Mouse (Mus musculus): ENCODE measurements around the gene Atn1.

Gene Atn1

GRCm38 (mm10) chr6:124740888-124741761 lies 15.2 kb downstream of the Atn1 start, which contains the start of gene Grcc10:
Gene Grcc10, minus strand, starts transcription at chr6:124741374.
- peak; percentile 62 for ATAC-seq (ENCODE audit: low TSS enrichment)

GRCm38 (mm10) chr6:124740211-124740887 lies 16.0 kb downstream of the Atn1 start:
- ATAC-seq (ENCODE audit: low TSS enrichment) = peak; percentile 10; the same call in 1 of the 2 replicates

- no peak for ATAC-seq (ENCODE audit: low TSS enrichment)
These were observed 17.0 kb downstream of the Atn1 start for GRCm38 (mm10) chr6:124739231-124739796.

- ATAC-seq (ENCODE audit: low TSS enrichment) = no peak
These were observed 17.8 kb downstream of the Atn1 start, which contains the start of gene Ptpn6 for GRCm38 (mm10) chr6:124738511-124739023. Gene Ptpn6, minus strand, starts transcription at chr6:124738714.

- ATAC-seq (ENCODE audit: low TSS enrichment) = no peak
These were observed 19.3 kb downstream of the Atn1 start for GRCm38 (mm10) chr6:124737040-124737439.

GRCm38 (mm10) chr6:124734417-124734816 lies 21.9 kb downstream of the Atn1 start:
- ATAC-seq (ENCODE audit: low TSS enrichment) = no peak

- 0 out of 2 replicates have a peak, but pooled peaks have one; percentile 32 for ATAC-seq (ENCODE audit: low TSS enrichment)
These were observed 23.6 kb downstream of the Atn1 start for GRCm38 (mm10) chr6:124732476-124733370.

- no peak for ATAC-seq (ENCODE audit: low TSS enrichment)
These were observed 25.3 kb downstream of the Atn1 start for GRCm38 (mm10) chr6:124731038-124731437.

GRCm38 (mm10) chr6:124729850-124730705 lies 26.2 kb downstream of the Atn1 start:
- ATAC-seq (ENCODE audit: low TSS enrichment) = no peak

- no peak for ATAC-seq (ENCODE audit: low TSS enrichment)
These were observed 27.7 kb downstream of the Atn1 start for GRCm38 (mm10) chr6:124728621-124729020.

GRCm38 (mm10) chr6:124724472-124724871 lies 31.9 kb downstream of the Atn1 start:
- ATAC-seq (ENCODE audit: low TSS enrichment) = no peak

GRCm38 (mm10) chr6:124723541-124723940 lies 32.8 kb downstream of the Atn1 start:
- no peak for ATAC-seq (ENCODE audit: low TSS enrichment)

GRCm38 (mm10) chr6:124722876-124723473 lies 33.3 kb downstream of the Atn1 start:
- ATAC-seq (ENCODE audit: low TSS enrichment) = no peak

- ATAC-seq (ENCODE audit: low TSS enrichment) = no peak
These were observed 35.4 kb downstream of the Atn1 start for GRCm38 (mm10) chr6:124720904-124721303.

GRCm38 (mm10) chr6:124719354-124719978 lies 36.9 kb downstream of the Atn1 start:
- no peak for ATAC-seq (ENCODE audit: low TSS enrichment)

- no peak for ATAC-seq (ENCODE audit: low TSS enrichment)
These were observed 37.6 kb downstream of the Atn1 start for GRCm38 (mm10) chr6:124718703-124719102.

- no peak for ATAC-seq (ENCODE audit: low TSS enrichment)
These were observed 38.4 kb downstream of the Atn1 start for GRCm38 (mm10) chr6:124717968-124718367.

GRCm38 (mm10) chr6:124716864-124717490 lies 39.3 kb downstream of the Atn1 start:
- no peak for ATAC-seq (ENCODE audit: low TSS enrichment)

- no peak for ATAC-seq (ENCODE audit: low TSS enrichment)
These were observed 43.4 kb downstream of the Atn1 start for GRCm38 (mm10) chr6:124712918-124713317.
